Mouse (Mus musculus) adrenal gland, postnatal 25 days (tissue): ENCODE data around the gene Gen1. TPM values are rescaled to one million over a fixed set of nuclear protein-coding genes. Genes with fewer than 3 reads are reported as not detected.

ENCODE experiments used
- DNase-seq: peaks from one replicate; pipeline ENCODE4 v3.0.0; 2021; ENCODE audit warnings: mixed read lengths
- long read RNA-seq: library from polyadenylated mRNA; stranded (forward); transcript quantifications from one replicate; pipeline ENCODE4 v2.0.0, GENCODE M21; 2021
- total RNA-seq: library from RNA; stranded (reverse); gene quantifications from 2 replicates; pipeline ENCODE4 v1.2.3, GENCODE M21; 2021

The Gen1 gene
- total RNA-seq = 4.9 and 5.8 TPM in 2 replicates
- long read RNA-seq = 0 reads

DNA sequence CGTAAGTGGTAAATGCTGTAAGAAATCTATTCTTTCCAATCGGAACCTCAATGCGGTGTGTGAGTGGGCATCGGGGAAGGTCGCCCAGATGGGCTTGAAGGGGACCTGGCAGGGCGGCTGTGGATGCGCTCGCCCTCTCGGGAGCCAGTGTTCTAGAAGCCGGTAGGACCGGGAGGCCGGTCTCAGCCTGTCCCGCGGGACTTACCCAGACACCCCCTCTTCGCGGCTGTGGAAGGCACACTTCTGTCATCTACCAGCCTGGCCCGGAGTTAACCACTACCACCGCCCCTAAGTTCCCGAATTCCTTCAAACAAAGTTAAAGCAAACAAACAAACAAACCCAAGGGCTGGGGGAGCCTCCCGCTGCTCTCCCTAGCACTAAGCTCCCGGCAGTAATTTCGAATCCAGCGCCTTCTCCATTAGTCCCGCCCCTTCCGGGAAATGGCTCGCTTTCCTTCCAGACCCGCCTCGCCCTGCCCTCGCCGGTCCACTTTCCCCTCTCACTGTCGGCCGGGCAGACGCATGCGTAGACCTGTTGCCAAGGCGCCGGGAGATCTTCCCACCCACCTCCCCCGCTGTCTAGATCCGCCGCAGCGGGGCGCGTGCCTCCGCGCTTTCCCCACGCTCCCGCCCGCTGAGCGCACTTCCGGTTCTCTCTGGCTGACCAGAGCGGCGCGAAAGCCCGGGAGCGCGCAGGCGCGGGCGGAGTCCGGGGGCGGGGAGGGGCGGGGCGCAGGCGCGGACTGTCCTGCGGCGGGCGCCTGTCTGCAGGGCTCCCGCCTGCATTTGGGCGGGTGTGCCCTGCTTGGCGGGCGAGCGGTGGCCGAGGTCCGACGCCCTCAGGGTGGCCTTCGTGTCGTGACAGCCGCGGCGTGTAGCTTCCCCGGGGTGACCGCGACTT lies at the start of gene Gen1, which contains the start of gene Smc6:
Gene Gen1, minus strand, starts transcription at position 420 of the 900 bp plus-strand sequence.
Gene Smc6, plus strand, starts transcription at position 505 of the 900 bp plus-strand sequence.
- DNase-seq = peak; percentile 95

DNA sequence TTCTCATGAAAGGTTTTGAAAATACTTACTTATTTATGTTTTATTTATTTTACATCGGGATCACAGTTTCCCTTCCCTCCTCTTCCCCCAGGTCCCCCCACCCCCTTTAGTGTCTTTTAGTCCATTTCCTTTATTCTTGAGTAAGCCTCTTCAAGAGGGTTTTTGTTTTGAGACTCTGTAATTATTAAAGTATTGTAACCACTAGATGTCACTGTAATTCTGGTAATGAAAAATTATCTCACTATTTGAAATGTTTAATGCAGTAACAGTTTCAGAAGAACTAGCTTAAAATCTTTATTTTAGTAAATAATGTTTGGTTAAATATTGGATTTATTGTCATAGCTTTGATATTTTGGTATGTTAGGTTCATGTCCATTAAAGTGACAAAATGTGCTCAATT lies 48.2 kb upstream of the Gen1 start:
- DNase-seq = no peak

DNA sequence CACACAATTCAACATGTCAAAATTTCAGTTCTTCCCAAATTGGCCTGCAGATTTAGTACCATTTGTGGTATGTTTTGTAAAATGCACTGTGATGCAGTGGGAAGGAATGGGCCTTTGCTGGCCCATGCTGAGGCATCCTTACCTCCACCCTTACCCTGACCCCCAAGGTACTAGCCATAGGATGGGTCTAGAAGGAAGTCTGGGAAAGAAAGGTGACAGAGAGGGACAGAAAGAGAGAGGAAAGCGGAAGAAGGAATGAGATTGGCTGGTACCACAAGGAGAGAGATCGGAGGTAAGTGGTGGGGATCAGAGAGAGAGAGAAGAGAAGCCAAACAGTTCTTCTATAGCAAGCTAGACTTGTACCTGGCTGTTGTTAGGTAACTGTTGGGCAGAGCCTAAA lies 45.5 kb upstream of the Gen1 start:
- no peak for DNase-seq

DNA sequence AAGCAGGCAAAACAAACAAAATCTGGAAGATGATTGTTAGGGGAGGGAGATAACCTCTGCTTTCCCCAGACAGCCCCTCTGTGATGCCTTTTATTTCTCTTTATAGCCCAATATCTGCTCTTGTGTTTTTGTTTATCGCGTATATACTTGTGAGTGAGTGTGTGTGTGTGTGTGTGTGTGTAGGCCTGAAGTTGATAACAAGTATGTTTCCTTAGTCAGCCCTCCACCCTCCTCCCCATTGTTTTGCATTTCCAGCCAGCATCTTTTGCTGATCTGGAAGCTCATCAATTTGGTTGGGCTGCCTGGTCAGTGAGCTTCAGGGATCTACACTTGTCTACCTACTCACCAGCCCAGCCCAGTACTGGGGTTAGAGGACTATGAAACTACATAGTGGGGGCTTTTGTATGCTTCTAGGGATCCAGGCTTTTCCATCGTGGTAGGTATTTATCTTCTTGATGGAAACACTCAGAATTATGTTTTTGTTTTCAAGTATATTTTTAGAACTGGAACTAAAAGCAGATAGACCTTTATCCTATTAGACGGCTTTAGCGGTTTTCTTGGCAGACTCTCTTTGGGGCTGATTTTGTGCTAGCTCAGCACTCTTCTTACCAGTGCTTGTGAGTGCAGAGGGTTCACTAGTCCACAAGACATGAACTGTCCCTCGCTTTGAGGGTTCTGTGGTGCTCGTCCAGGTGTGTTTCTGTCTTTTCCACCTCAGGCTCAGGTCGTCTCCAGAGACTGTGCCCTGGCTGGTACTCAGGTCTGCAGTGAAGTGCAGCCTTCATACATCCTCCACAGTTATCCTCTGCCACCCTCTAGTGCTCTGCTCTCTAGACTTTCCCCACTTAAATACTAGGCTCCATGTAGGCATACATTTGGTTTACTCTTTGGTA lies 41.4 kb upstream of the Gen1 start:
- no peak for DNase-seq

DNA sequence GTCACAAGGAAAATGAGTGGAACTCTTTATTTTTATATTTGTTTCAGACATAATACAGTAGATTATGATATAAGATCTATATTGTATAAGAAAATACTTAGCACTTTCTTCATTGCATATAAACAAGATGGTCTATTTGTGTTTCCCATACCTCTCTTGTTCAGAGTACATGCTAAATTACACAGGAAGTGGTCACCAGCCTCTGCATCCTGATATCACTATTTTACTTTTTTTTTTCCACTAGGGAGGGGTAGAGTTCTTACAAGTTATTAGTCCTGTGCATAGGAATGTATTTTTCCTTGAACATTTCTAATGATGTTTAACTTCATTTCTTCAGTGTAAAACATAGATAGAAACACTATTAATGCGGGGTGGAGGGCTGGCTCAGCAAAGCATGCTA lies 35.3 kb upstream of the Gen1 start:
- no peak for DNase-seq

DNA sequence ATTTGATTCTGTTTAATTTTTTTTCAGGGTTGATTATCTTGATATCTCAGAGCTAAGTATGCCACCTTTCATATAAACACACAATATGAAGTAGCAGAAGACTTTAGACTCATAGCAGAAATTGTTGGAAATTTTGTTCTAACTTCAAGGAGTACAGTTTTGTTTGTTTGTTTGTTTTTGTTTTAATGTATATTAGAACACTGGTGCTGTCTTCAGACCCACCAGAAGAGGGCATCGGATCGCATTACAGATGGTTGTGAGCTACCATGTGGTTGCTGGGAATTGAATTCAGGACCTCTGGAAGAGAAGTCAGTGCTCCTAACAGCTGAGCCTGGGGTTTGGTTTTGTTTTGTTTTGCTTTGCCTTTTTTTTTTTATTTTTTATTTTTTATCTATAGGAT lies 20.8 kb upstream of the Gen1 start:
- no peak for DNase-seq

DNA sequence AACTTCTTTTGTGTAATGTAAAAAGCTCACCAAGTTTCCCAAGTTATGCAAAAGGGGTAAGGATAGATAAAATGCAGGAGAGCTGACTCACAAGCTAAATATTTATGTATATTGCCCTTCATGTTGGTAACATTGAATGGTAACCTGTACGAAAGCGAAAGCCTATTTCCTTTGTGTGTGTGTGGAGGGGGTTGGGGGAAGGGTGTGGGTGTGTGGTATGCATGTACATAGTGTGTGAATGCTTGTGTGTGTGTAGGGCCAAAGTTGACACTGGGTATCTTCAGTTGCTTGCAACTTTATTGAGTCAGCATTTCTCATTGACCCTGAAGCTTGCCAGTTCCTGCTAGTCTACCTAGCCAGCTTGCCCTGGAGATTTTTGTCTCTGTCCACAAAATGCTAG lies 16.0 kb upstream of the Gen1 start:
- DNase-seq = no peak

DNA sequence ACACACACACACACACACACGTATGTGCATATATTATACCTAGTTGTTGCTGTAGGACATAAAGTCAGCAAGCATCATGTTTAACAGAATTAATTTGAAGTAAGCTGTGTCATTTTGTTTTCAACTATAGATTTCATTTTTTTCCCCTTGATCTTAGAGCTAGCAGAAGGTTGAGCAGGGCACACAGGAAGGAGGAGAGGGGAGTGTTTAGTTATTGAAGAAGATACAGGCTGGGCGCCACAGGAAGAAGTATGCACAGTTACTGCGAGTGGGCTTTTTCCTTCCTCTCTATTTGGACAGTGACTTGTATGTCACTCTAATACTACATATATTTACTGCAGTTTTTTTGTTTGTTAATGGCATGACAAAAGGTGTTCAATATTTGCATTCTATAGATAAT lies 14.3 kb upstream of the Gen1 start:
- DNase-seq = no peak

DNA sequence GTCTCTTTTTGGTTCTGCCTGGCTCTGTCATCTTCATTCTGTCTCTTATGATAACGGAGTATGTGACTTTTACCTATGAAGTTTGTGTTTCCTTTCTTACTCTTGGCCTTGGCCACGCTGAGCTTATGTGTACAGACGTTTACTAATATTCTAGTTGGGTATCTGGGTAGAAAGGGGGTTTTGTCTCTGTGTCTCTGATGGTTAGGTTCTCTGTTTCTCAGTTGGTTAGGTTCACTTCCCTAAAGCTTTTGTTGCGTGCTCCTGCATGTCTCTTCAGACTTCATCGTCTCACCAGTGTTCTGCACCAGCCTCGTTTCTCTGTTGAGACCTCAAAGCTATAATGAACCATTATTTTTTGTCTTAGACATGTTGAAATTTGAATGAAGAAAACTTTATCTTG lies 11.6 kb upstream of the Gen1 start:
- no peak for DNase-seq

DNA sequence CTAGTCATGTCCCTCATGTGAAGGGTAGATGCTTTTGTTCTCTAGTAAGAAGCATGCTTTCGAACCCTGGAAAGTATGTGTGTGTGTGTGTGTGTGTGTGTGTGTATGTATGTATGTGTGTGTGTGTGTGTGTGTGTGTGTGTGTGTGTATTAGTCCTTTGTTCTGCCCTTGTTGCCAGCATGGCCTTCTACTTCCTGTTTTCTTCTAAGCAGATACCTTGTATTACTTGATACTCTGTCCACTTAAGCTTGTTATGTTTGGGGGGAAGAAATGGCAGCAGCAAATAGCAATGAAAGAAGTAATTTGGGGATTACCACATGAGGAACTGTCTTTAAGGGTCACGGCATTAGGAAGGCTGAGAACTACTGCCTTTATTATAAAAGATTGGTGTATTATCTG lies 11.0 kb upstream of the Gen1 start:
- no peak for DNase-seq

DNA sequence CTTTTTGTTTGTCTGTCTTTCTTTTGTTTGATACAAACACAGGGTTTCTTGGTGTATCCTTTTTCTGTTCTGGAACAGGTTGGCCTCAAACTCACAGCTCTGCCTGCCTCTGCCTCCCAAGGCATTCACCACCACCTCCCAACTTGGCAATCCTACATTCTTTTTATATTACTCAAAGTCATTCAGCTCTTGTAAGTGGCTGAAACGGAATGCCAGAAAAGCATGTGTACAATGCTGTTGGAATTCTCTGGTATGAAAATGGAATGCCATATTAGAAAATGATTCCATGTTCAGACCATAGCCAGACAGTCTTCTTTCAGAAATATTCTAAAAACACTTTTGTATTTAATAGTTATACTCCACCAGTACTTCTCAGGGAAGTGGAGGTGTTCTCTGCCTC lies 7.6 kb upstream of the Gen1 start:
- DNase-seq = no peak

DNA sequence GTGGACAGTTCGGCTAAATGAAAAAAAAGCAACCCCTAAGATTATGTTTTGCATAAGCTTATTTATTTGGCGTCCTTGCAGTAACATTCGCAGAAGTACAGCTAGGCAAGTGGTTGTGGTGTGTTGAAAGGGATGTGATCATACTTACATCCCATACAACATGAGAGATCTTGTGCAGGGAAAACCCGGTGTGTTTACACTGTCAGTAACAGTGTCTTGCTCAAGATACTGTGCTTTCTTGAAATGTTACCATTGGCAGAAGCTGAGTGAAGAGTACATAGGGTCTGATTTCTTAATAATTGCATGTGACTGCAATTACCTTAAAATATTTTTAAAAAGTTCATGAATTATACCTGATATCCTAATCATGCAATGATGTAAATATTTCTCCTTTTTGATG lies 7.0 kb upstream of the Gen1 start:
- no peak for DNase-seq

DNA sequence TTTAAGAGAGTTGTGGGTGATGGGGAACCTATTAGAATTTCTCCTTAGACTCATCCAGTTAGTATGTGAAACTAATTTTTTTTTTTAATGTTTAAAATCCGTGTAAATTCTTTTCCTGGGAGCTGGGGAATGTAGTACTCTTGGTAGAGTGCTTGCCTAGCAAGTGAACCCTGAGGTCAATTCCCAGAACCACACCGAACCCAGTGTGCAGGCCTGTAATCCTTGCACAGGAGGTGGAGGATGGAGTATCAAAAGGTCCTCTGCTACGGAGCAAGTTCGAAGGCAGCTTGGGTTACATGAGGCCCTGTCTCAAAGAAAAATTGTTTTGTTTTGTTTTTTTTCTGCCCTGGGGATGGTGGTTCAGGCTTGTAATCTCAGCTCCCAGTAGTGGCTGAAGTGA lies 1.4 kb upstream of the Gen1 start:
- DNase-seq = no peak

DNA sequence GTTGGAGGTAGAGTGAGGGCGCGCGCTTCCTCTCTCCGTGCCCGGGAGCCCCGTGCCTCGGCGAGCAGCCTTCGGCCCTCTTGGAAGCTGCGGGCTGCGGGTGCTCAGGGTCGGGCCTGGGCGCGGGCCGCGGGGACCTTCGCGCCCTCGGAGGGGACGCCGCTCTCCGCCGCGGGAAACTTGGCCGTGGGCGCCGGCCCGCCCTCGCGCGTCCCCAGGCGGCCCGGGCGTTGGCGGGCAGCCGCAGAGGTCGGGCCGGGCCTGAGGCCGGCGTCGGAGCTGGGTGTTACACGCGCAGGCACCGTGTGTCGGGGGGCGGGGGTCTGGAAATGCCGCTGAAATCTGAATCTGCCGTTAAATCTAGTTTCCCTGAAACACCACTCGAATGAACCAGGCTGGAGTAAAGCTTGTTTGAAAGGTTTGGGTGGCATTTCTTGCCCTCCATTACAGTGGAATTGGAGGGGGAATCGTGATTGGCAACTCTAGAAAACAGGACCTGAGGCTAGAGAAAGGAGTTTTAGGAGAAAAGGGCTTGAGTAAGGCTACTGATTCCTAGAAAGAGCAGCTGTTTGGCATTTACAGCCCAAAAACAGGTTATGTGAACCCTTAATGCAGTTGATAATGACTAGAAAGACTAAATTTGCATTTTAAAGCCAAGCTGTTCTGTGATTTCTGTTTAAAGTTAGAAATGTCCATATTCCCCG lies 833 bp upstream of the Gen1 start:
- peak; percentile 58 for DNase-seq

DNA sequence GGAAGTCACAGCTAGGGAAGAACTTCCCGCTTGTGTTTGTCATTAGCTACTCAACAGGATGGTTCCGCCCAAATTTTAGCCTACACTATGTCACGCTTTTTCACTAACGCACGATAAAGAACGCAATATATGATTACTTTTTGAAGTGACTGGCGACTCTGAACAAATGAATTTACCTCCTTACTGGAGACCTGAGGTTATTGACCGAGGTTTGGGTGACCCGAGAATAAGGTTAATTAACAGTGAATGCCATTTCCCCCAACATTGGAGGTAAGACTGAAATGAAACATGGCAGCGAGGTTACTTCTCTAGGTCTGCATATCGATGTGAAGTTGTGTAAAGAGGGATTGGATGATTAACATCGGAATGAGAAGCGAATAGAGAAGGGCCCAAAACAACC lies 706 bp downstream of the Gen1 start:
- no peak for DNase-seq

DNA sequence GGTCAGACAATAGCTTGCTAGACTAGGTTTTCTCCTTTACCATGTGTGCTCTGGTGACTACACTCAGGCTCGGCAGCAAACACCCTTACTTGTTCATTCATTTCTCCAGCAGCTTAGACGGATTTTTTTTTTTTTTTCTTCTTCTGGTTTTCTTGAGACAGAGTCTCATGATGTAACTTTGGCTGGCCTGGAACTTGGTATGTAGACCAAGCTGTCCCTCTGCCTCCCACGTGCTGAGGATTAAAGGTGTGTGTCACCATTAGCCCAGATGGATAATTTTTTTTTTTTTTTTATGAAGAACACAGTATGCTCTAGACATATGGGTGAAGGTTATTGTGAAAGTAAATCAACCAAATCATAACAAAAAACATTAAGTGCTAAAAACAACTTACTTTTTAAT lies 15.3 kb downstream of the Gen1 start:
- no peak for DNase-seq

DNA sequence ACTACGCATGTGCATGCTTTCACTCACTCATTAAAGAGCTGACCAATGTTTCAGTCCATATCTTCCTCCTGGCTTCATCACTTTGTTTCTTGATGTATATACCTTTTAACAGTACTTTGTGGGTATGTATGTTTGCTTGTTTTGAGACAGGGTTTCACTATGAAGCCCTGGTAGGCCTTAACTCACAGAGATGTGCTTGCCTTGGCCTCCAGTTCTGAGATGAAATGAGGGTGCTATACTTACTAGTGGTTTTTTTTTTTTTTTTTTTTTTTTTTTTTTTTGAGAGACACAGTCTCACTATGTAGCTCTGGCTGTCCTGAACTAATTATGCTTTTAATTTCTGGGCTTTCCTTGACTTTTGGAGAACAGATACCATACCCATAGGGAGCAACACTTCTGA lies 18.1 kb downstream of the Gen1 start:
- no peak for DNase-seq

DNA sequence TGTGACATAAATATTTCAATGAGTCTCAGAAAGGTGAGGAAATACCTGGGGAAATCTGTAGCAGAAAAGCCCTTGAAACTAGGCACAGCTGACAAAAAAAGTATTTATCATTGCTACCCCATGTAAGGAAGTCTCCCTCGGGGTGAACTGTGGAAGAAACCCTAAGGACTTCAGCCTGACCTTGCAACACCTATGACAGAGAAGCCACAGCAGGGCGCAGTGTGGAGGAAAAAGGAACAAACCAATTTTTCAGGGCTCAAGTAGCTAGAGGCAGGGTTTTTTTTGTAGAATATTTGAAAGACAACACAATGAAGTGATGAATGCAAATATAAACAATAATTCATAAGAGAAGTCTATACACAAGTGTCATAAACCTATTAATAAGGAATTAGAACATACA lies 29.6 kb downstream of the Gen1 start:
- no peak for DNase-seq

DNA sequence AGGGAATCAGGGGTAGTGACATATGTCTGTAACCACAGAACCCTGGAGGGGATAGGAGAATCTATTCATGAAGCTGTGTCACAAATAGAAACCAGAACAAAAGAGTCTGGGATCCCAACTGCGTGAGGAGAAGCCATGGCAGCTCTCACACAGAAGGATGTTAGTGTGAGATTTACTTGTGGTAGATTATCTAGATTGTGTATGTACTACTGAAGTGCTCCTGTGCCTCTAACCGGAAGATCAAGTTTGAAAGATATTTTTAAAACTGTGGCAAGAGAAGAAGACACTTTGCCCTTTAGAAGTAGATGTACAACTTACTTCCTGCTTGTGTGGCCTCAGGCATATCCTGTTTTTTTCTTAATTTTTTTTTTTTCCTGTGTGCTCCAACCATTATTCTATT lies 35.3 kb downstream of the Gen1 start:
- no peak for DNase-seq

DNA sequence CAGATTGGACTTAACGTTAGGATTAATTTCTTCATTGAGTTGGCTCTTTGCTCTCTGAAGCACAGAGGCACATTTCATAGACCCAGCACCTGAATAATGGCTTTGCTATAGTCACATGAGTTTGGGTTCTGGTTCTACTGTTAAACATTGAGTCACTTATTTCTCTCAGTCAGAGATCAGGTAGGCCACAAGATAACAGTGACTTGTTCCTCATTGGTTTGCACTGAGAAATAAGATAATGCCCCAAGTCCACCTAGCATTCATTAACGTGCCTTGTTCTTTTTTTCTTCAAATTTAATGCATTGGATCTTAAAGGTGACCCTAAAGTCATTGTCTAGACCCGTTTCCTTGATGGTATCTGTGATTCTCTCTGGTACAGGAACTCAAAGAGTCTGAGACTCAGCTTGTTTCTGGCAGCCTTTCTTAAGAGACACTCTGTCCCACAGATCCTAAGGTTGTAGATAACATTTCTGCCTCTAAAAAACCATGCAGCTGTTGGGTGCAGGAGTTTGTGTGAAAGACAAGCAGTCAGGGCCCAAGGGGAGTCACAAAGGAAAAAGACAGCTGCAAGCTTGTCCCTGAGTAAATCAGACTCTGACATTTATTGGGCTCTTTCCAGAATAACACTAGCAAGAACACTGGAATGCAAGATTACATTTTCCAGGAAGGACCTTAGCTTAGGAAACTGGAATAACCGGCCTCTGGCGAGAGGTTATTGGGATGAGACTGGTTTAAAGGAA lies 38.9 kb downstream of the Gen1 start:
- DNase-seq = no peak

DNA sequence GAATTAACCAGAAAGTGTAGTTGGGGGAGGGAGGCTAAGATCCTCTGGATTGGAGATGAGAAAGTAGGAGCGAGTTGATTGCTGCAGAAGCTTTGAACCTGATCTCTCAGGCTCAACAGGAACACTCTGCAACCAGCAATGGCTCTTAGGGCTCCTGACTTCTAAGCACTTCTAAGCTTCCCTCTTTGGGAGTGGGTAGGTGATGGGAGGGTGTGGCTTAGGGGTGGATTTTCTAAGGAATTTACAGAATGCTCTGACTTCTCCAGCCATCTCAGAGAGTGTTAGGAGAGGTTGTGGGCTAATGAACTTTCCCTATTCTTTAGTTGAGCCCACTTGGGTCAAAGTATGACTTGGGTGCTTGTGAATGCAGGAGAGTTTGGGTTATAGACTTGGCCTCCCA lies 39.5 kb downstream of the Gen1 start:
- no peak for DNase-seq

DNA sequence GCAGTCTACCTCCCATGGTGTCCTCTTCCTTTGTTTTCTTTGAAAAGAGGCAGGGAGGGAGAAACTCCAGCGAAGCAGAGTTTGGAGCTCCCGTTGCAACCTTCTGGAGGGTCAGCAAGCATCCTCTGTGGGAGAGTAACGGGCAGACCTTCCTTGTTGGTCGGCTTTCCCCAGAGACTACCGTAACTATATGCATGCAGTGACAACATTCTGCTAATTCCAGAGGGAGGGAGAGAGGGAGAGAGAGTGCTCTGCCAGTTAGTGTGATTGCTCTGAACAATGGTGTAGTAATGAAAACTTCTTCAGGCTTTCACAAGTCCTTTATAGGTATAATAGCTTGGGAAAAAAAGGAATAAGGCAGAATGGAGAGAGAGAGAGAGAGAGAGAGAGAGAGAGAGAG lies 40.9 kb downstream of the Gen1 start:
- DNase-seq = no peak
